ENCODE assay signal across 8 mouse cellular contexts in genomic region chr5:115429359-115430186, GRCm38 (mm10). TPM values are rescaled to one million over a fixed set of nuclear protein-coding genes. Genes with fewer than 3 reads are reported as not detected.
DNase-seq lines count a peak whose midpoint lies in the region; ATAC-seq and TF ChIP-seq lines count a peak whose summit lies in the region.

TSS of gene Msi1 (plus strand) at chr5:115429599.

- H3K36me3 ChIP-seq in kidney, postnatal 0 days (ENCODE audit: insufficient read depth, low read length) = no peaks in the 10 kb centered on the region
- no peaks in the 10 kb centered on the region; the same call in 1 of the 2 replicates for H3K36me3 ChIP-seq in embryonic facial prominence, embryonic 11.5 days (replicated peaks; ENCODE audit: control insufficient read depth, insufficient read depth, low read depth, low read length)
- H3K36me3 ChIP-seq in intestine, postnatal 0 days (ENCODE audit: control insufficient read depth, insufficient read depth) = no peaks in the 10 kb centered on the region
- H3K36me3 ChIP-seq in midbrain, embryonic 10.5 days = peaks cover 67% of the 10 kb centered on the region

- 0 out of 2 replicates have a peak, but pooled peaks cover 3% of the 10 kb centered on the region for H3K27me3 ChIP-seq in kidney, postnatal 0 days (ENCODE audit: insufficient read depth, low read length)
- H3K27me3 ChIP-seq in embryonic facial prominence, embryonic 11.5 days (ENCODE audit: control insufficient read depth, insufficient read depth, low read length) = no peaks in the 10 kb centered on the region
- peaks cover 21% of the 10 kb centered on the region for H3K27me3 ChIP-seq in intestine, postnatal 0 days (replicated peaks; ENCODE audit: control insufficient read depth, insufficient read depth, low read length)
- H3K27me3 ChIP-seq in midbrain, embryonic 10.5 days (ENCODE audit: low read depth, poor library complexity, severe bottlenecking) = peaks cover 6% of the 10 kb centered on the region; the same call in 1 of the 2 replicates

- H3K9me3 ChIP-seq in kidney, postnatal 0 days (replicated peaks; ENCODE audit: low read length) = no peaks in the 10 kb centered on the region
- no peaks in the 10 kb centered on the region for H3K9me3 ChIP-seq in embryonic facial prominence, embryonic 11.5 days (replicated peaks; ENCODE audit: control insufficient read depth, low read length)
- H3K9me3 ChIP-seq in intestine, postnatal 0 days (ENCODE audit: control insufficient read depth) = no peaks in the 10 kb centered on the region
- H3K9me3 ChIP-seq in midbrain, embryonic 10.5 days (replicated peaks) = no peaks in the 10 kb centered on the region

- no peak for TF ChIP-seq CTCF in kidney, postnatal 0 days (IDR thresholded peaks at IDR 0.05; ENCODE audit: low read depth)
- no peak for TF ChIP-seq CTCF in intestine, postnatal 0 days (IDR thresholded peaks at IDR 0.05; ENCODE audit: low read depth)

- H3K4me3 ChIP-seq in kidney, postnatal 0 days (replicated peaks; ENCODE audit: low read depth, low read length) = peak within 1 kb of the TSS; percentile 66
- peak within 1 kb of the TSS; percentile 100 for H3K4me3 ChIP-seq in embryonic facial prominence, embryonic 11.5 days (ENCODE audit: low read depth, low read length)
- peak within 1 kb of the TSS; percentile 80 for H3K4me3 ChIP-seq in intestine, postnatal 0 days (ENCODE audit: low read depth, low read length)
- peak within 1 kb of the TSS; percentile 100 for H3K4me3 ChIP-seq in midbrain, embryonic 10.5 days

- DNase-seq in kidney, postnatal 0 days (ENCODE audit: low spot score) = peak; percentile 47
- no peak for DNase-seq in kidney, adult 9 months
- peak; percentile 49 to 73 for DNase-seq in adrenal gland, adult (ENCODE audit: inconsistent age in 2 of 2, low spot score in 1 of 2)
- peak; percentile 76 for DNase-seq in embryonic facial prominence, embryonic 11.5 days (ENCODE audit: low spot score)
- DNase-seq in midbrain, embryonic 10.5 days (ENCODE audit: low spot score) = peak; percentile 78
- DNase-seq in thymus, postnatal 36 days = no peak

- ATAC-seq in kidney, postnatal 0 days (replicated peaks; ENCODE audit: low FRiP score, low read depth) = peak; percentile 62
- peak; percentile 77 for ATAC-seq in embryonic facial prominence, embryonic 11.5 days (replicated peaks; ENCODE audit: insufficient number of reproducible peaks, low FRiP score, low TSS enrichment, low read depth)
- peak; percentile 23 for ATAC-seq in intestine, postnatal 0 days
- no peak for ATAC-seq in megakaryocyte-erythroid progenitor cell, adult 5-6 weeks (replicated peaks; ENCODE audit: low FRiP score, low TSS enrichment, poor library complexity, severe bottlenecking)

- H3K9ac ChIP-seq in kidney, postnatal 0 days (ENCODE audit: low read depth, low read length) = peak within 1 kb of the TSS; percentile 91
- peak within 1 kb of the TSS; percentile 100 for H3K9ac ChIP-seq in embryonic facial prominence, embryonic 11.5 days (replicated peaks; ENCODE audit: low read length)
- H3K9ac ChIP-seq in intestine, postnatal 0 days (ENCODE audit: low read depth, low read length) = peak within 1 kb of the TSS; percentile 70

- peak within 1 kb of the TSS; percentile 96 for H3K4me2 ChIP-seq in kidney, postnatal 0 days (ENCODE audit: low read length)
- peak within 1 kb of the TSS; percentile 88 for H3K4me2 ChIP-seq in embryonic facial prominence, embryonic 11.5 days (ENCODE audit: low read depth, low read length)
- peak within 1 kb of the TSS; percentile 98 for H3K4me2 ChIP-seq in intestine, postnatal 0 days (replicated peaks; ENCODE audit: low read depth)

- H3K4me1 ChIP-seq in kidney, postnatal 0 days (replicated peaks; ENCODE audit: insufficient read depth, low read length) = no peaks in the 10 kb centered on the region; the same call in 1 of the 2 replicates
- peaks cover 15% of the 10 kb centered on the region for H3K4me1 ChIP-seq in embryonic facial prominence, embryonic 11.5 days (ENCODE audit: control insufficient read depth, insufficient read depth, low read length)
- no peaks in the 10 kb centered on the region for H3K4me1 ChIP-seq in intestine, postnatal 0 days (replicated peaks; ENCODE audit: control insufficient read depth, insufficient read depth, low read length)
- H3K4me1 ChIP-seq in midbrain, embryonic 10.5 days = peaks cover 64% of the 10 kb centered on the region

- peak within 1 kb of the TSS; percentile 37; the same call in 1 of the 2 replicates for H3K27ac ChIP-seq in kidney, postnatal 0 days
- H3K27ac ChIP-seq in embryonic facial prominence, embryonic 11.5 days (replicated peaks; ENCODE audit: low read depth, low read length) = peak within 1 kb of the TSS; percentile 92
- H3K27ac ChIP-seq in intestine, postnatal 0 days (ENCODE audit: low read depth, low read length) = peak within 1 kb of the TSS; percentile 62
- H3K27ac ChIP-seq in midbrain, embryonic 10.5 days (replicated peaks) = peak within 1 kb of the TSS; percentile 100

- WGBS in kidney, postnatal 0 days = under 1% methylated on average over 44 of the region's 117 CpGs
- WGBS in embryonic facial prominence, embryonic 11.5 days = under 1% methylated on average over 53 of the region's 117 CpGs
- 1% methylated on average over 62 of the region's 117 CpGs for WGBS in intestine, postnatal 0 days
- WGBS in midbrain, embryonic 10.5 days = under 1% methylated on average over 75 of the region's 117 CpGs

RNA-seq across cellular contexts. Expression of gene Msi1, which starts in this region (rescaled TPM):
- polyA plus RNA-seq in kidney, postnatal 0 days (2015; fragmentation: Nextera tagmentation; extraction: Ambion mirVana) = 12.4 and 13.3 TPM in 2 replicates
- polyA plus RNA-seq in embryonic facial prominence, embryonic 11.5 days (2014; fragmentation: Nextera tagmentation; extraction: Ambion mirVana) = 52.4 and 53.9 TPM in 2 replicates
- polyA plus RNA-seq in intestine, postnatal 0 days (2015; fragmentation: Nextera tagmentation; extraction: Ambion mirVana) = 4.1 and 4.3 TPM in 2 replicates
- 190 and 232 TPM in 2 replicates for polyA plus RNA-seq in midbrain, embryonic 10.5 days (2016; fragmentation: Nextera tagmentation; extraction: Ambion mirVana)
- total RNA-seq in megakaryocyte-erythroid progenitor cell, adult 5-6 weeks (2014; fragmentation: Nextera tagmentation) = not detected in 2 replicates
- not detected in 2 replicates for total RNA-seq in megakaryocyte-erythroid progenitor cell, adult 5-6 weeks (2017)

Comparison
In these comparisons a context has a peak if more than half of its experiments do, and no peak if none do; other contexts are left out.
1. DNase-seq: peak in kidney, postnatal 0 days (single experiment), adrenal gland, adult (2 of 2), embryonic facial prominence, embryonic 11.5 days (single experiment) and midbrain, embryonic 10.5 days (single experiment); none in kidney, adult 9 months (single experiment) and thymus, postnatal 36 days (0 of 2).
2. H3K27ac ChIP-seq: peak in every context shown above with its lines; median percentile 100 in midbrain, embryonic 10.5 days; 92 in embryonic facial prominence, embryonic 11.5 days; 62 in intestine, postnatal 0 days; 37 in kidney, postnatal 0 days.
3. Peak in every context shown above with its lines, with median percentiles within 50 percentile points of each other: H3K4me2 ChIP-seq, H3K4me3 ChIP-seq and H3K9ac ChIP-seq.